Mouse (Mus musculus): ENCODE measurements at regions not wholly inside any gene's neighbourhood (a gene's known extent, or its start where the extent isn't known, plus 50 kb on each side); places are given as distances from the start of the nearest gene placed in this dataset.

- ATAC-seq (ENCODE audit: low FRiP score, low read depth), result no peak
- H3K27ac ChIP-seq (replicated peaks; ENCODE audit: low read depth, low read length), result no peak overlapping the region
- no peaks in the 10 kb centered on the region for H3K9me3 ChIP-seq (ENCODE audit: control insufficient read depth, low read length)
- WGBS, result 77% methylated on average over 2 of the region's 2 CpGs
- DNase-seq (ENCODE audit: low spot score), result peak; percentile 74
- no peaks in the 10 kb centered on the region for H3K36me3 ChIP-seq (ENCODE audit: control insufficient read depth, insufficient read depth, low read length)
- H3K9ac ChIP-seq (ENCODE audit: low read depth, low read length, severe bottlenecking), result no peak overlapping the region
- H3K27me3 ChIP-seq (ENCODE audit: control insufficient read depth, insufficient read depth, low read length), result no peaks in the 10 kb centered on the region
- H3K4me2 ChIP-seq (replicated peaks; ENCODE audit: low read depth, low read length, severe bottlenecking), result no peak overlapping the region
- H3K4me1 ChIP-seq (ENCODE audit: control insufficient read depth, insufficient read depth, low read length), result peaks cover 7% of the 10 kb centered on the region
- TF ChIP-seq POLR2A (IDR thresholded peaks at IDR 0.05; ENCODE audit: borderline replicate concordance, extremely low read depth, insufficient read depth, insufficient read length), result no peak
- no peak overlapping the region for H3K4me3 ChIP-seq (replicated peaks; ENCODE audit: low read length)
Measured at GRCm38 (mm10) chr4:84805431-84805830, 78.7 kb upstream of the Cntln start.

- Histone ChIP-seq H3K4me1 (ENCODE audit: control insufficient read depth, insufficient read depth, low read length) (peaks cover 8% of the 10 kb centered on the region; the same call in 1 of the 2 replicates), H3K9me3 (ENCODE audit: control insufficient read depth, low read length) (no peaks in the 10 kb centered on the region), H3K36me3 (ENCODE audit: control insufficient read depth, insufficient read depth, low read length) (no peaks in the 10 kb centered on the region), H3K9ac (ENCODE audit: low read depth, low read length, severe bottlenecking) (no peak overlapping the region), H3K27me3 (ENCODE audit: control insufficient read depth, insufficient read depth, low read length) (no peaks in the 10 kb centered on the region), H3K4me3 (replicated peaks; ENCODE audit: low read length) (no peak overlapping the region), H3K27ac (replicated peaks; ENCODE audit: low read depth, low read length) (0 out of 2 replicates have a peak overlapping the region, but pooled peaks have one; percentile 1), H3K4me2 (replicated peaks; ENCODE audit: low read depth, low read length, severe bottlenecking) (no peak overlapping the region)
- no peak; the same call in 1 of the 2 replicates for ATAC-seq (ENCODE audit: low FRiP score, low read depth)
- TF ChIP-seq POLR2A (IDR thresholded peaks at IDR 0.05; ENCODE audit: borderline replicate concordance, extremely low read depth, insufficient read depth, insufficient read length), result no peak
- DNase-seq (ENCODE audit: low spot score), result peak; percentile 58
- 46% methylated on average over 10 of the region's 10 CpGs for WGBS
Measured at GRCm38 (mm10) chr4:84793156-84793919, 90.8 kb upstream of the Cntln start.

- no peak overlapping the region for H3K4me3 ChIP-seq (replicated peaks; ENCODE audit: low read length)
- no peak overlapping the region for H3K27ac ChIP-seq (replicated peaks; ENCODE audit: low read depth, low read length)
- no peak for TF ChIP-seq POLR2A (IDR thresholded peaks at IDR 0.05; ENCODE audit: borderline replicate concordance, extremely low read depth, insufficient read depth, insufficient read length)
- no peak for ATAC-seq (ENCODE audit: low FRiP score, low read depth)
- DNase-seq (ENCODE audit: low spot score), result no peak
- H3K4me2 ChIP-seq (replicated peaks; ENCODE audit: low read depth, low read length, severe bottlenecking), result no peak overlapping the region
- H3K9me3 ChIP-seq (ENCODE audit: control insufficient read depth, low read length), result no peaks in the 10 kb centered on the region
- peaks cover 12% of the 10 kb centered on the region for H3K4me1 ChIP-seq (ENCODE audit: control insufficient read depth, insufficient read depth, low read length)
- no peaks in the 10 kb centered on the region for H3K36me3 ChIP-seq (ENCODE audit: control insufficient read depth, insufficient read depth, low read length)
- no peaks in the 10 kb centered on the region for H3K27me3 ChIP-seq (ENCODE audit: control insufficient read depth, insufficient read depth, low read length)
- WGBS, result 45% methylated on average over 6 of the region's 6 CpGs
- H3K9ac ChIP-seq (ENCODE audit: low read depth, low read length, severe bottlenecking), result no peak overlapping the region
Measured at GRCm38 (mm10) chr4:84786583-84786982, 97.5 kb upstream of the Cntln start.

GRCm38 (mm10) chr4:84768161-84768560 is 93.1 kb upstream of the Bnc2 start:
- Histone ChIP-seq H3K4me3 (replicated peaks; ENCODE audit: low read length) (peak overlapping the region; percentile 13; the same call in 1 of the 2 replicates), H3K4me1 (ENCODE audit: control insufficient read depth, insufficient read depth, low read length) (peaks cover 23% of the 10 kb centered on the region), H3K27me3 (ENCODE audit: control insufficient read depth, insufficient read depth, low read length) (no peaks in the 10 kb centered on the region), H3K9me3 (ENCODE audit: control insufficient read depth, low read length) (no peaks in the 10 kb centered on the region), H3K9ac (ENCODE audit: low read depth, low read length, severe bottlenecking) (no peak overlapping the region), H3K36me3 (ENCODE audit: control insufficient read depth, insufficient read depth, low read length) (no peaks in the 10 kb centered on the region), H3K27ac (replicated peaks; ENCODE audit: low read depth, low read length) (peak overlapping the region; percentile 65; the same call in 1 of the 2 replicates), H3K4me2 (replicated peaks; ENCODE audit: low read depth, low read length, severe bottlenecking) (peak overlapping the region; percentile 37)
- no peak for TF ChIP-seq POLR2A (IDR thresholded peaks at IDR 0.05; ENCODE audit: borderline replicate concordance, extremely low read depth, insufficient read depth, insufficient read length)
- 11% methylated on average over 11 of the region's 11 CpGs for WGBS
- DNase-seq (ENCODE audit: low spot score), result peak; percentile 68
- ATAC-seq (ENCODE audit: low FRiP score, low read depth), result peak; percentile 73

- DNase-seq (ENCODE audit: low spot score) (peak; percentile 11), ATAC-seq (ENCODE audit: low FRiP score, low read depth) (no peak)
- Histone ChIP-seq H3K9me3 (ENCODE audit: control insufficient read depth, low read length) (no peaks in the 10 kb centered on the region), H3K27me3 (ENCODE audit: control insufficient read depth, insufficient read depth, low read length) (no peaks in the 10 kb centered on the region), H3K4me3 (replicated peaks; ENCODE audit: low read length) (no peak overlapping the region), H3K4me2 (replicated peaks; ENCODE audit: low read depth, low read length, severe bottlenecking) (no peak overlapping the region), H3K9ac (ENCODE audit: low read depth, low read length, severe bottlenecking) (no peak overlapping the region), H3K27ac (replicated peaks; ENCODE audit: low read depth, low read length) (no peak overlapping the region; the same call in 1 of the 2 replicates), H3K4me1 (ENCODE audit: control insufficient read depth, insufficient read depth, low read length) (peaks cover 23% of the 10 kb centered on the region), H3K36me3 (ENCODE audit: control insufficient read depth, insufficient read depth, low read length) (no peaks in the 10 kb centered on the region)
- WGBS, result 39% methylated on average over 11 of the region's 11 CpGs
- no peak for TF ChIP-seq POLR2A (IDR thresholded peaks at IDR 0.05; ENCODE audit: borderline replicate concordance, extremely low read depth, insufficient read depth, insufficient read length)
Measured at GRCm38 (mm10) chr4:84766708-84767425, 91.8 kb upstream of the Bnc2 start.
